Mouse (Mus musculus): ENCODE measurements around the gene Actr2. TPM values are rescaled to one million over a fixed set of nuclear protein-coding genes. Genes with fewer than 3 reads are reported as not detected.

Gene Actr2
- polyA plus RNA-seq, 1 experiment from 2014 or later = 141 TPM

DNA sequence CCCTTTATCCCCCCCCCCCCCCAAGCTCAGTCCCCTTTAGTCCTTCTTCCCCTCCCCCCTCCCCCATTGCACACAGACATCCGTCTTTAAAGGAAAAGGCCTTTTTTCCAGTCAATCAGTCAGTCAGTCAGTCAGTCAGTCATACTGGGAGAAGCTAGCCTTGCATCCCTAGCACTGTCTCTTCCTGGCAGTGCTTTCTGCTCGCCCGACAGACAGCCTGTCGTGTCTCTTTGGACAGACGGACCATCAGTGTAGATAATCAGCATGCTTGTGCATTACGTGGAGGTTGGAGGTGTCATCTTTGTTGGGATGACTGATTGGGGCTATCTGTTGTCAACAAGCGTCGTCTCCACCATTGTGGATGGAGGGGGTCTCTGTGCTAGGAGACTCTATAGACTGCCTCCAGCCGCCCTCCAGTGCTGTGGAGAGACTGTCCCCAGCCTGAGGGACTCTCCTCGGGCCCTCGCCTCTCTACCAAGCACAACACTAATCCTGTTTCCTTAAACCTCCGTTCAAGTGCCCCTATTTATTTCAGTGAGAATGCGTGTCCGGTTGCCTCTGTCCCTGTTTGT lies 89.7 kb downstream of the Actr2 start:
- no peak overlapping the region for H3K27ac ChIP-seq (replicated peaks)
- H3K4me1 ChIP-seq = no peaks in the 10 kb centered on the region
- H3K4me3 ChIP-seq = no peak overlapping the region
- H3K9me3 ChIP-seq = peaks cover 31% of the 10 kb centered on the region
- H3K36me3 ChIP-seq = peaks cover 42% of the 10 kb centered on the region
- no peaks in the 10 kb centered on the region for H3K27me3 ChIP-seq
- H3K4me2 ChIP-seq (replicated peaks) = no peak overlapping the region
- no peak overlapping the region for H3K9ac ChIP-seq (replicated peaks)
- ATAC-seq (ENCODE audit: low FRiP score, low read depth) = no peak
- WGBS = 79% methylated on average over 14 of the region's 14 CpGs

DNA sequence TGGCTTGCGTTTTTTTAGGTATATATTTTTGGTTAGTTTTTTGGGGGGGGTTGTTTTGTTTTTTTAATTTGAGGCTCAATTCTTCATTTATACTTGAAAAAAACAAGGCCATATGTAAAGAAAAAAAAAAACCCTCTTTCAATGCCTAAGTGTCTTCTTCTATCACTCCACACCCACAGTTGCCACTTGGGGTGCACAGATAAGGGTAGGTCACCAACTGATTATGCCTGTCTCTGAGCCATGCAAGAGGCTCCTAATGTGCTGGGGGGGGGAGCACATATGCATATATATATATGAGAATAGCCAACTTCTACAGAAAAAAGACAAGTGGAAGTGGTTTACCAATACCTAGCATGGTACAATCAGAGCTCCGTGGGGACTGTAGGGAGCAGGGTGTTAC lies 90.3 kb downstream of the Actr2 start:
- H3K27ac ChIP-seq (replicated peaks) = no peak overlapping the region
- no peaks in the 10 kb centered on the region for H3K4me1 ChIP-seq
- H3K9me3 ChIP-seq = peaks cover 31% of the 10 kb centered on the region
- no peak overlapping the region for H3K4me3 ChIP-seq
- no peak for ATAC-seq (ENCODE audit: low FRiP score, low read depth)
- peaks cover 46% of the 10 kb centered on the region for H3K36me3 ChIP-seq
- no peaks in the 10 kb centered on the region for H3K27me3 ChIP-seq
- no peak overlapping the region for H3K4me2 ChIP-seq (replicated peaks)
- 91% methylated on average over 2 of the region's 2 CpGs for WGBS
- no peak overlapping the region for H3K9ac ChIP-seq (replicated peaks)

DNA sequence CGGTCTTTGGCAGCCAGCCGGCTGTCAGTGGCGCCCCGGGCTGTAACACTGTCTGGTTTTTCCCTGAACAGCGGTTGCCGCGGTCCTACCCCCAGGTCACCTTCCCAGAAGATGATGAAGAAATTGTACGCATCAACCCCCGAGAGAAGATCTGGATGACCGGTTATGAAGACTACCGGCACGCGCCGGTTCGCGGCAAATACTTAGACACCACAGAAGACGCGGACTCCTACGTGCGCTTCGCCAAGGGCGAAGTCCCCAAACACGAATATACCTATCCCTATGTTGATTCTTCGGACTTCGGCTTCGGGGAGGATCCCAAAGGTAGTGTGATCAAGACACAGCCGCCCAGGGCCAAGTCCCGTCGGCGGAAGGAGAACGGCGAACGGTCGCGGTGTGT lies 92.0 kb downstream of the Actr2 start:
- Histone ChIP-seq H3K4me3 (no peak overlapping the region), H3K9me3 (peaks cover 31% of the 10 kb centered on the region), H3K4me2 (replicated peaks) (no peak overlapping the region), H3K4me1 (no peaks in the 10 kb centered on the region), H3K36me3 (peaks cover 60% of the 10 kb centered on the region), H3K27ac (replicated peaks) (no peak overlapping the region), H3K27me3 (no peaks in the 10 kb centered on the region), H3K9ac (replicated peaks) (no peak overlapping the region)
- WGBS = 98% methylated on average over 35 of the region's 35 CpGs
- ATAC-seq (ENCODE audit: low FRiP score, low read depth) = no peak

DNA sequence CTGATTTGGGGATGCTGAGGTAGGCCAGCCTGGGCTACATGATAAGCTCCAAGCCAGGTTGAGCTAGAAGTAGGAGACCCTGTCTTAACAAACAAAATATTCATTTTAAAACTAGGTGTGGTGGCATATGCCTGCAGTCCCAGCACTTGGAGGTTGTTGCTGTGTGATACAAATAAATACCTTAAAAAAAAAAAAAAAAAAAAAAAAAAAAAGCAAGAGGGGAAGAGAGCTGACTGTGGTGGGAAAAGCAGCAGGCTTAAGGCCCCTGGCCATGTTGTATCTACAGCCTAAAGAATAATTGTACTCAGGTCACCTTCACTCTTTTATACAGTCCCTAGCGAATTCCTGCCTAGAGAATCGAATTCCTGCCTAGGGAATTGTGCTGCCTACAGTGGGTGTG lies 93.8 kb downstream of the Actr2 start:
- ATAC-seq (ENCODE audit: low FRiP score, low read depth) = no peak
- WGBS = 93% methylated on average over 2 of the region's 2 CpGs

GRCm38 (mm10) chr11:20017937-20018336 lies 94.8 kb downstream of the Actr2 start:
- Histone ChIP-seq H3K4me2 (replicated peaks) (no peak overlapping the region), H3K36me3 (peaks cover 61% of the 10 kb centered on the region), H3K9ac (replicated peaks) (no peak overlapping the region), H3K9me3 (peaks cover 31% of the 10 kb centered on the region), H3K4me3 (no peak overlapping the region), H3K27me3 (no peaks in the 10 kb centered on the region), H3K27ac (replicated peaks) (no peak overlapping the region), H3K4me1 (no peaks in the 10 kb centered on the region)
- whole genome bisulfite sequencing = 96% methylated on average over 13 of the region's 13 CpGs
- no peak for ATAC-seq (ENCODE audit: low FRiP score, low read depth)

More for the DNA sequence above, 93.8 kb downstream of the Actr2 start:
- Histone ChIP-seq H3K9ac (replicated peaks) (no peak overlapping the region), H3K4me3 (no peak overlapping the region), H3K36me3 (peaks cover 59% of the 10 kb centered on the region), H3K9me3 (peaks cover 31% of the 10 kb centered on the region), H3K4me2 (replicated peaks) (no peak overlapping the region), H3K27ac (replicated peaks) (no peak overlapping the region), H3K4me1 (no peaks in the 10 kb centered on the region), H3K27me3 (no peaks in the 10 kb centered on the region)

- H3K4me3 ChIP-seq = no peak overlapping the region
- peaks cover 51% of the 10 kb centered on the region for H3K36me3 ChIP-seq
- no peaks in the 10 kb centered on the region for H3K4me1 ChIP-seq
- no peaks in the 10 kb centered on the region for H3K27me3 ChIP-seq
- H3K4me2 ChIP-seq (replicated peaks) = no peak overlapping the region
- ATAC-seq (ENCODE audit: low FRiP score, low read depth) = no peak
- H3K27ac ChIP-seq (replicated peaks) = no peak overlapping the region
- no peak overlapping the region for H3K9ac ChIP-seq (replicated peaks)
- 0 out of 2 replicates have a peak, but pooled peaks cover 3% of the 10 kb centered on the region for H3K9me3 ChIP-seq
- 94% methylated on average over 3 of the region's 3 CpGs for WGBS
These were observed 99.3 kb downstream of the Actr2 start for GRCm38 (mm10) chr11:20013366-20013765.

Other genes starting within 250 kb of the Actr2 start
- gene Spred2, start 188.5 kb downstream of the Actr2 start, polyA plus RNA-seq (2016; fragmentation: Nextera tagmentation; extraction: Ambion mirVana) = 5.6 and 7.5 TPM in 2 replicates
- gene Rab1a, start 88.5 kb upstream of the Actr2 start, polyA plus RNA-seq (2016; fragmentation: Nextera tagmentation; extraction: Ambion mirVana) = 269 and 275 TPM in 2 replicates
- 35.9 and 37.3 TPM in 2 replicates for gene Cep68, start 136.5 kb upstream of the Actr2 start, polyA plus RNA-seq (2016; fragmentation: Nextera tagmentation; extraction: Ambion mirVana)
- 25.0 and 27.2 TPM in 2 replicates for gene Slc1a4, start 219.8 kb upstream of the Actr2 start, polyA plus RNA-seq (2016; fragmentation: Nextera tagmentation; extraction: Ambion mirVana)